Mouse (Mus musculus): ENCODE measurements around the gene Fam227a. TPM values are rescaled to one million over a fixed set of nuclear protein-coding genes. Genes with fewer than 3 reads are reported as not detected.

Gene Fam227a
- polyA plus RNA-seq, 1 experiment from 2014 or later, result 1.3 TPM

DNA sequence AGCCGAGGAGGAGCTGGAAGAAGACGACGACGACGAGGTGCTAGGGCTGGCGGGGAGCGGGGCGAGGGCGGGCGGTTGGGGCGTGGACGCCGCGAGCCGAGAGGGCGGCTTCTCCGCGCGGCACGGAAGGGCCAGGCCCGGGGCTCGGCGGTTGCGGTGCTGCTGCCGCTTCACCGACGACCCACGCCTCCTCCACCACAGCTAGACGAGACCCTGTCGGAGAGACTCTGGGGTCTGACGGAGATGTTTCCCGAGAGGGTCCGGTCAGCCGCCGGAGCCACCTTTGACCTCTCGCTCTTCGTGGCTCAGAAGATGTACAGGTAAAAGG lies 12.2 kb upstream of the Fam227a start:
- Histone ChIP-seq H3K9ac (ENCODE audit: low read length) (peak overlapping the region; percentile 70), H3K27ac (ENCODE audit: low read depth) (peak overlapping the region; percentile 6; the same call in 1 of the 2 replicates), H3K4me3 (ENCODE audit: low read depth, low read length) (peak overlapping the region; percentile 95), H3K9me3 (ENCODE audit: control insufficient read depth, low read length) (no peaks in the 10 kb centered on the region), H3K4me2 (ENCODE audit: low read length) (peak overlapping the region; percentile 54), H3K4me1 (replicated peaks; ENCODE audit: control insufficient read depth, insufficient read depth, low read length) (peaks cover 4% of the 10 kb centered on the region), H3K36me3 (ENCODE audit: control insufficient read depth, insufficient read depth, low read length) (peaks cover 48% of the 10 kb centered on the region), H3K27me3 (replicated peaks; ENCODE audit: control insufficient read depth, insufficient read depth, low read length) (no peaks in the 10 kb centered on the region)
- 1% methylated on average over 35 of the region's 37 CpGs for WGBS
- ATAC-seq (replicated peaks; ENCODE audit: low FRiP score, low TSS enrichment, low read depth) (peak; percentile 16; the same call in 1 of the 2 replicates), DNase-seq (ENCODE audit: low spot score) (no peak)

DNA sequence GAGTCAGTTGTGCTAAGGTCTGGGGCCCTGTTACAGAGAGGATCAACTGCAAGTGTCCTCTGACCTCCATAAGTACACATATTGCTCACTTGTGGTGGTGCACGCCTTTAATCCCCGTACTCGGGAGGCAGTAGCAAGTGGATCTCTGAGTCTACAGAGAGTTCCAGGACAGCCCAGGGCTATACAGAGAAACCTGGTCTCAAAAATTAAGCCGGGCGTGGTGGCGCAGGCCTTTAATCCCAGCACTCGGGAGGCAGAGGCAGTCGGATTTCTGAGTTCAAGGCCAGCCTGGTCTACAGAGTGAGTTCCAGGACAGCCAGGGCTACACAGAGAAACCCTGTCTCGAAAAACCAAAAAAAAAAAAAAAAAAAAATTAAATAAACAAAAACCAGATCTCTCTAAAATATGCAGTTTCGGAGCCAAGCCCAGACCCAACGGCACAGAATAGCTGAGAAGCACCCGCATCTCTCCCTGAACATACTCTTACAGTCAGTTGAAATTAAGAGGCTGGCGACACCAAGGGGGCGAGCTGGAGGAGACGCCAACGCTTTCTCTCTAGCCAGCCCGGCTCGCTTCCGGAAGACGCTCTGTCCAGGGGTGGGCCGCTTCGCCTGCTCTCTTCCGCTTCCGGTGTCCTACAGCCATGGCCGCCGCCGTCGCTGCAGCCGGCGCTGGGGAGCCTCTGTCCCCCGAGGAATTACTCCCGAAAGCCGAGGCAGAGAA lies 11.7 kb upstream of the Fam227a start, which contains the start of gene Tomm22:
Tomm22 (plus strand) TSS at position 613 of the 723 bp plus-strand sequence.
- 19% methylated on average over 32 of the region's 33 CpGs for WGBS
- Histone ChIP-seq H3K36me3 (ENCODE audit: control insufficient read depth, insufficient read depth, low read length) (peaks cover 49% of the 10 kb centered on the region), H3K27me3 (replicated peaks; ENCODE audit: control insufficient read depth, insufficient read depth, low read length) (no peaks in the 10 kb centered on the region), H3K9me3 (ENCODE audit: control insufficient read depth, low read length) (no peaks in the 10 kb centered on the region), H3K4me3 (ENCODE audit: low read depth, low read length) (peak within 1 kb of the TSS; percentile 95), H3K4me2 (ENCODE audit: low read length) (peak within 1 kb of the TSS; percentile 54), H3K9ac (ENCODE audit: low read length) (peak within 1 kb of the TSS; percentile 70), H3K4me1 (replicated peaks; ENCODE audit: control insufficient read depth, insufficient read depth, low read length) (peaks cover 4% of the 10 kb centered on the region), H3K27ac (ENCODE audit: low read depth) (peak within 1 kb of the TSS; percentile 6; the same call in 1 of the 2 replicates)
- peak; percentile 88 for DNase-seq (ENCODE audit: low spot score)
- peak; percentile 95 for ATAC-seq (replicated peaks; ENCODE audit: low FRiP score, low TSS enrichment, low read depth)

DNA sequence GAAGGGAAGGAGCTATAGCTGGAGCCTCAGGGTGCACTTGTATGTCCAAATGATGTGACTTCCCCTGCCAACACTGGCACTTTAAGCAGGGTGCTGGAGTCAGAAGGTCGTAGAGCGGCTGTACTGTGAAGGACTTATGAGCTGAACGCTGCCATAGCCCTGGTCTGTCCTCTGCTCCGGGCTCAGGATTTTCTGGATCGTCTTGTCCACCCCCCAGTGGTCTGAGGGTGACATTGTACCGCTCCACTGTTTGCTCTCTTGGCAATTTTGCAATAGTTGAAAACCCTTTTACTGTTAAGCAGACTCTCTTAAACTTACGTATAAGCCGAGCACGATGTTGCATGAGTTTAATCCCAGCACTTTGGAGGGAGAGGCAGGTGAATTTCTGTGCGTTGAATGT lies 10.4 kb upstream of the Fam227a start:
- no peak overlapping the region for H3K9ac ChIP-seq (ENCODE audit: low read length)
- no peaks in the 10 kb centered on the region for H3K9me3 ChIP-seq (ENCODE audit: control insufficient read depth, low read length)
- H3K4me3 ChIP-seq (ENCODE audit: low read depth, low read length), result no peak overlapping the region
- H3K27ac ChIP-seq (ENCODE audit: low read depth), result no peak overlapping the region
- peaks cover 37% of the 10 kb centered on the region for H3K36me3 ChIP-seq (ENCODE audit: control insufficient read depth, insufficient read depth, low read length)
- DNase-seq (ENCODE audit: low spot score), result no peak
- WGBS, result 70% methylated on average over 10 of the region's 10 CpGs
- ATAC-seq (replicated peaks; ENCODE audit: low FRiP score, low TSS enrichment, low read depth), result no peak
- H3K27me3 ChIP-seq (replicated peaks; ENCODE audit: control insufficient read depth, insufficient read depth, low read length), result no peaks in the 10 kb centered on the region
- no peak overlapping the region for H3K4me2 ChIP-seq (ENCODE audit: low read length)
- peaks cover 4% of the 10 kb centered on the region for H3K4me1 ChIP-seq (replicated peaks; ENCODE audit: control insufficient read depth, insufficient read depth, low read length)

GRCm38 (mm10) chr15:79664666-79665065 lies 5.9 kb upstream of the Fam227a start:
- no peak overlapping the region for H3K4me2 ChIP-seq (ENCODE audit: low read length)
- H3K27ac ChIP-seq (ENCODE audit: low read depth), result no peak overlapping the region
- H3K36me3 ChIP-seq (ENCODE audit: control insufficient read depth, insufficient read depth, low read length), result peaks cover 20% of the 10 kb centered on the region; the same call in 1 of the 2 replicates
- DNase-seq (ENCODE audit: low spot score), result no peak
- ATAC-seq (replicated peaks; ENCODE audit: low FRiP score, low TSS enrichment, low read depth), result no peak
- peaks cover 4% of the 10 kb centered on the region; the same call in 1 of the 2 replicates for H3K9me3 ChIP-seq (ENCODE audit: control insufficient read depth, low read length)
- no peaks in the 10 kb centered on the region for H3K27me3 ChIP-seq (replicated peaks; ENCODE audit: control insufficient read depth, insufficient read depth, low read length)
- 92% methylated on average over 8 of the region's 8 CpGs for WGBS
- H3K4me3 ChIP-seq (ENCODE audit: low read depth, low read length), result no peak overlapping the region
- peaks cover 3% of the 10 kb centered on the region for H3K4me1 ChIP-seq (replicated peaks; ENCODE audit: control insufficient read depth, insufficient read depth, low read length)
- H3K9ac ChIP-seq (ENCODE audit: low read length), result no peak overlapping the region

DNA sequence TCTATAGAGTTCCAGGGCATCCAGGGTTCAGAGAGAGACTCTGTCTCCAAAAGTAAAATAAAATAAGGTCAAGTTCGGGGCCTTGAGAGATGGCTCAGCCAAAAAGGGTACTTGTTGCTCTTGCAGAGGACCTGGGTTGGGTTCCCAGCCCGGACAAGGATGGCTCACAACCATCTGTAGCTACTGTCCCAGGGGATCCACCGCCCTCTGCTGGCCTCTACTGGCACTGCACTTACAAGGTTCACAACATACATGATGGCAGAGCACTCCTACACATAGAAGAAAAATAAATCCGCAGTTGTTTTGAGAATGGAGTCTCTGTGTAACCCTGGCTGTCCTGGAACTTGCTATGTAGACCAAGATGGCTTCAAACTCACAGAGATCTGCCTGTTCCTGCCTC lies 3.1 kb upstream of the Fam227a start:
- H3K27me3 ChIP-seq (replicated peaks; ENCODE audit: control insufficient read depth, insufficient read depth, low read length), result no peaks in the 10 kb centered on the region
- ATAC-seq (replicated peaks; ENCODE audit: low FRiP score, low TSS enrichment, low read depth) (no peak), DNase-seq (ENCODE audit: low spot score) (no peak)
- H3K27ac ChIP-seq (ENCODE audit: low read depth), result no peak overlapping the region
- no peak overlapping the region for H3K4me3 ChIP-seq (ENCODE audit: low read depth, low read length)
- H3K4me1 ChIP-seq (replicated peaks; ENCODE audit: control insufficient read depth, insufficient read depth, low read length), result peaks cover 4% of the 10 kb centered on the region
- H3K36me3 ChIP-seq (ENCODE audit: control insufficient read depth, insufficient read depth, low read length), result peaks cover 13% of the 10 kb centered on the region; the same call in 1 of the 2 replicates
- H3K4me2 ChIP-seq (ENCODE audit: low read length), result no peak overlapping the region
- WGBS, result 69% methylated on average over 4 of the region's 4 CpGs
- H3K9ac ChIP-seq (ENCODE audit: low read length), result no peak overlapping the region
- peaks cover 4% of the 10 kb centered on the region; the same call in 1 of the 2 replicates for H3K9me3 ChIP-seq (ENCODE audit: control insufficient read depth, low read length)

DNA sequence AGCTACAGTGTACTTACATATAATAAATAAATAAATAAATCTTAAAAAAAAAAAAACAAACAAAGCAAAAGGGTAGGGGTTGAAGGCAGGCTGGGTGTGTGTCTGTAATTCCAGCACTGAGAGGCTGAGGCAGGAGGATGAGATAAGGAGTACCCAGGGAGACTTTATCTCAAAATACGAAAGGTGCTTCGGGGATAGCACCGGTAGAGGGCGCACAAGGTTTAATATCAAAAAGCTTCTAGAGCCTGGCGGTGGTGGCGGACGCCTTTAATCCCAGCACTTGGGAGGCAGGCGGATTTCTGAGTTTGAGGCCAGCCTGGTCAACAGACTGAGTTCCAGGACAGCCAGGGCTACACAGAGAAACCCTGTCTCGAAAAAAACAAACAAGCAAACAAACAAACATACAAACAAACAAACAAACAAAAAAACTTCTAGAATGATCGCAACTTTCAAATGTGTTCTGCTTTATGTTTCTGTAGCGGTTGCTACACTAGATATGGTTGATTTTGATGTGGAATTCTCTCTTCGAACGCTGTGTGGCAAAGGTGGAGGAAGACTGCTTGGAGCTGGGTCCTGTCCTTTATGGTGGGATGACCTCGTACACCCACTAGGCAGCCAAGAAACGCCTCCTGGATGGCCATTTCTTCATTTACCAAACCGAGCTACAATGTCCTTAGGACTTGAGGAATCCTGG lies 772 bp downstream of the Fam227a start:
- DNase-seq (ENCODE audit: low spot score) (peak; percentile 93), ATAC-seq (replicated peaks; ENCODE audit: low FRiP score, low TSS enrichment, low read depth) (no peak; the same call in 1 of the 2 replicates)
- Histone ChIP-seq H3K4me3 (ENCODE audit: low read depth, low read length) (peak overlapping the region; percentile 69), H3K27ac (ENCODE audit: low read depth) (peak overlapping the region; percentile 91), H3K9me3 (ENCODE audit: control insufficient read depth, low read length) (peaks cover 4% of the 10 kb centered on the region; the same call in 1 of the 2 replicates), H3K36me3 (ENCODE audit: control insufficient read depth, insufficient read depth, low read length) (no peaks in the 10 kb centered on the region), H3K4me1 (replicated peaks; ENCODE audit: control insufficient read depth, insufficient read depth, low read length) (peaks cover 4% of the 10 kb centered on the region), H3K4me2 (ENCODE audit: low read length) (peak overlapping the region; percentile 70), H3K27me3 (replicated peaks; ENCODE audit: control insufficient read depth, insufficient read depth, low read length) (no peaks in the 10 kb centered on the region), H3K9ac (ENCODE audit: low read length) (peak overlapping the region; percentile 76)
- 4% methylated on average over 16 of the region's 16 CpGs for WGBS

- no peak for ATAC-seq (replicated peaks; ENCODE audit: low FRiP score, low TSS enrichment, low read depth)
- no peaks in the 10 kb centered on the region for H3K27me3 ChIP-seq (replicated peaks; ENCODE audit: control insufficient read depth, insufficient read depth, low read length)
- no peak for DNase-seq (ENCODE audit: low spot score)
- no peak overlapping the region for H3K4me3 ChIP-seq (ENCODE audit: low read depth, low read length)
- H3K27ac ChIP-seq (ENCODE audit: low read depth), result peak overlapping the region; percentile 35; the same call in 1 of the 2 replicates
- 81% methylated on average over 14 of the region's 14 CpGs for WGBS
- H3K9me3 ChIP-seq (ENCODE audit: control insufficient read depth, low read length), result no peaks in the 10 kb centered on the region
- no peak overlapping the region for H3K9ac ChIP-seq (ENCODE audit: low read length)
- no peaks in the 10 kb centered on the region for H3K36me3 ChIP-seq (ENCODE audit: control insufficient read depth, insufficient read depth, low read length)
- H3K4me2 ChIP-seq (ENCODE audit: low read length), result no peak overlapping the region
- peaks cover 4% of the 10 kb centered on the region for H3K4me1 ChIP-seq (replicated peaks; ENCODE audit: control insufficient read depth, insufficient read depth, low read length)
Measured at GRCm38 (mm10) chr15:79656451-79656850, 2.3 kb downstream of the Fam227a start.

GRCm38 (mm10) chr15:79651481-79651880 lies 7.3 kb downstream of the Fam227a start:
- H3K9me3 ChIP-seq (ENCODE audit: control insufficient read depth, low read length), result no peaks in the 10 kb centered on the region
- H3K4me2 ChIP-seq (ENCODE audit: low read length), result no peak overlapping the region
- ATAC-seq (replicated peaks; ENCODE audit: low FRiP score, low TSS enrichment, low read depth), result no peak
- H3K4me3 ChIP-seq (ENCODE audit: low read depth, low read length), result no peak overlapping the region
- 78% methylated on average over 4 of the region's 4 CpGs for WGBS
- H3K4me1 ChIP-seq (replicated peaks; ENCODE audit: control insufficient read depth, insufficient read depth, low read length), result no peaks in the 10 kb centered on the region
- H3K36me3 ChIP-seq (ENCODE audit: control insufficient read depth, insufficient read depth, low read length), result peaks cover 3% of the 10 kb centered on the region; the same call in 1 of the 2 replicates
- no peak overlapping the region for H3K27ac ChIP-seq (ENCODE audit: low read depth)
- no peak overlapping the region for H3K9ac ChIP-seq (ENCODE audit: low read length)
- no peak for DNase-seq (ENCODE audit: low spot score)
- H3K27me3 ChIP-seq (replicated peaks; ENCODE audit: control insufficient read depth, insufficient read depth, low read length), result no peaks in the 10 kb centered on the region

Data from intestine, embryonic 14.5 days (tissue).